ENCODE assay signal across 8 mouse cellular contexts in the genomic region with DNA sequence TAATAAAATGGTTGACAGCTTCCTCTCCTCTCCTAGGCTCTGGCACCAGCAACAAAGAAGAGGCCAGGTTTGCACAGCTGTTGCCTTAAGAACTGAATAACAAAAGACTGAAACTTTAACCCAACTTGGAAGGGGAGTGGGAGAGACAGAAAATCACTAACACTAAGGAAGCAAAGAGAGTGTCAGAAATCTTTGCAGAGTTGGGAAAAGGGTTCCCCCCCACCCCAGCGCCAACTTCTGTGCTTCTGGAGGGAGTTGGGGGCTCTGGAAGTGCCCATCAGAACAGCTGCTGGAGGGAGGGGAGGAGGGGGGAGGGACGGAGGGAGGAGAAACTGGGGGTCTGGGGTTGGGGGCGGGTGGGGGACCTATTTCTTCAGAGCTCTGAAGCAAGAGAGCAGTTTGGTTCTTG.
DNase-seq lines count a peak whose midpoint lies in the region; ATAC-seq and TF ChIP-seq lines count a peak whose summit lies in the region.
"Had no signal": no experiment of that assay in that cellular context is flagged by ENCODE, and none has a peak within 500 bp of the region (broad histone marks: within the 10 kb centered on the region; RNA-seq: fewer than 3 reads in every experiment).

No protein-coding gene starts in this region.

- no peak overlapping the region for H3K9ac ChIP-seq in lung, embryonic 15.5 days
- H3K9ac ChIP-seq in embryonic facial prominence, embryonic 12.5 days = 0 out of 2 replicates have a peak overlapping the region, but pooled peaks have one; percentile 10

- no peak for TF ChIP-seq CTCF in thymus, adult 2 months (IDR thresholded peaks at IDR 0.05; ENCODE audit: borderline replicate concordance, control insufficient read depth, extremely low read depth, insufficient read depth, low read length, poor library complexity)

- WGBS in lung, embryonic 15.5 days = 0% methylated on average over 3 of the region's 3 CpGs
- 4% methylated on average over 3 of the region's 3 CpGs for WGBS in embryonic facial prominence, embryonic 12.5 days
- 78% methylated on average over 3 of the region's 3 CpGs for WGBS in thymus, adult 2 months

- H3K27me3 ChIP-seq in lung, embryonic 15.5 days = no peaks in the 10 kb centered on the region
- H3K27me3 ChIP-seq in embryonic facial prominence, embryonic 12.5 days = no peaks in the 10 kb centered on the region
- H3K27me3 ChIP-seq in thymus, adult 2 months (ENCODE audit: control insufficient read depth, insufficient read depth, low read length) = no peaks in the 10 kb centered on the region

- peak overlapping the region; percentile 85 for H3K27ac ChIP-seq in lung, embryonic 15.5 days
- peak overlapping the region; percentile 83 for H3K27ac ChIP-seq in embryonic facial prominence, embryonic 12.5 days
- H3K27ac ChIP-seq in thymus, adult 2 months (ENCODE audit: control insufficient read depth, insufficient read depth, low read length) = no peak overlapping the region

- no peaks in the 10 kb centered on the region for H3K36me3 ChIP-seq in lung, embryonic 15.5 days
- H3K36me3 ChIP-seq in embryonic facial prominence, embryonic 12.5 days = no peaks in the 10 kb centered on the region
- H3K36me3 ChIP-seq in thymus, adult 2 months (ENCODE audit: control insufficient read depth, insufficient read depth, low read length) = no peaks in the 10 kb centered on the region

- DNase-seq in lung, adult 18-20 months = no peak
- DNase-seq in hindlimb bud, embryonic 11.5 days (ENCODE audit: extremely low spot score, low read depth, low spot score) = peak; percentile 6
- DNase-seq in retina, postnatal 1 day = peak; percentile 40
- DNase-seq in thymus, adult 2 months = no peak
- DNase-seq: left cerebral cortex, postnatal 4 days had no signal

- no peaks in the 10 kb centered on the region for H3K9me3 ChIP-seq in lung, embryonic 15.5 days
- no peaks in the 10 kb centered on the region for H3K9me3 ChIP-seq in embryonic facial prominence, embryonic 12.5 days

- no peak for TF ChIP-seq POLR2A in thymus, adult 2 months (IDR thresholded peaks at IDR 0.05; ENCODE audit: control insufficient read depth, extremely low read depth, insufficient read depth, low read length, poor library complexity)

- peak overlapping the region; percentile 26; the same call in 1 of the 2 replicates for H3K4me2 ChIP-seq in lung, embryonic 15.5 days
- H3K4me2 ChIP-seq in embryonic facial prominence, embryonic 12.5 days (replicated peaks) = peak overlapping the region; percentile 29

- H3K4me3 ChIP-seq in lung, embryonic 15.5 days = no peak overlapping the region
- H3K4me3 ChIP-seq in embryonic facial prominence, embryonic 12.5 days = no peak overlapping the region
- no peak overlapping the region for H3K4me3 ChIP-seq in thymus, adult 2 months (ENCODE audit: control insufficient read depth, insufficient read depth, low read length)

- peak; percentile 72; the same call in 1 of the 2 replicates for ATAC-seq in lung, embryonic 15.5 days (ENCODE audit: borderline replicate concordance, extremely low read depth, low FRiP score, low TSS enrichment)
- ATAC-seq in embryonic facial prominence, embryonic 12.5 days (ENCODE audit: insufficient number of reproducible peaks, insufficient read depth, low FRiP score, low TSS enrichment) = no peak
- no peak for ATAC-seq in megakaryocyte-erythroid progenitor cell, adult 5-6 weeks (replicated peaks; ENCODE audit: low FRiP score, low TSS enrichment, poor library complexity, severe bottlenecking)

- H3K4me1 ChIP-seq in lung, embryonic 15.5 days = peaks cover 30% of the 10 kb centered on the region
- peaks cover 23% of the 10 kb centered on the region for H3K4me1 ChIP-seq in embryonic facial prominence, embryonic 12.5 days
- H3K4me1 ChIP-seq in thymus, adult 2 months (replicated peaks; ENCODE audit: control insufficient read depth, insufficient read depth, low read length) = no peaks in the 10 kb centered on the region; the same call in 1 of the 2 replicates

Comparison
In these comparisons a context has a peak if more than half of its experiments do, and no peak if none do; other contexts are left out.
1. DNase-seq: peak in hindlimb bud, embryonic 11.5 days (single experiment) and retina, postnatal 1 day (single experiment); none in lung, adult 18-20 months (0 of 2) and thymus, adult 2 months (single experiment).